Mouse (Mus musculus) midbrain, embryonic 16.5 days (tissue): ENCODE measurements around the gene Lamp1. TPM values are rescaled to one million over a fixed set of nuclear protein-coding genes. Genes with fewer than 3 reads are reported as not detected.

Experiments used
- ATAC-seq: fragments of 200-750 bp; cut with Nextera tagmentation; 2 replicates; pipeline ENCODE4 v1.8.0; 2017; ENCODE audit warnings: moderate TSS enrichment
- H3K27ac ChIP-seq: fragments of 300-500 bp; sonication (generic); 2 replicates; pipeline ENCODE4 v1.5.1; 2014; ENCODE audit warnings: mild to moderate bottlenecking, low read length, mixed read lengths
- H3K27me3 ChIP-seq: fragments of 300-500 bp; sonication (generic); 2 replicates; pipeline ENCODE4 v1.6.1; 2014; ENCODE audit warnings: low read depth, low read length, mixed read lengths; ENCODE audit not compliant: control insufficient read depth, insufficient read depth
- H3K36me3 ChIP-seq: fragments of 300-500 bp; sonication (generic); 2 replicates; pipeline ENCODE4 v1.6.1; 2014; ENCODE audit warnings: mild to moderate bottlenecking, low read length, moderate library complexity, mixed read lengths; ENCODE audit not compliant: control insufficient read depth, insufficient read depth
- H3K4me1 ChIP-seq: fragments of 300-500 bp; sonication (generic); 2 replicates; pipeline ENCODE4 v1.6.1; 2014; ENCODE audit warnings: mild to moderate bottlenecking, low read length, mixed read lengths; ENCODE audit not compliant: control insufficient read depth, insufficient read depth
- H3K4me2 ChIP-seq: fragments of 300-500 bp; sonication (generic); 2 replicates; pipeline ENCODE4 v1.6.1; 2014; ENCODE audit warnings: mild to moderate bottlenecking, low read length, mixed read lengths
- H3K4me3 ChIP-seq: fragments of 300-500 bp; sonication (generic); 2 replicates; pipeline ENCODE4 v1.5.1; 2014; ENCODE audit warnings: low read depth, mild to moderate bottlenecking, low read length, moderate library complexity, mixed read lengths
- H3K9ac ChIP-seq: fragments of 300-500 bp; sonication (generic); 2 replicates; pipeline ENCODE4 v1.6.1; 2014; ENCODE audit warnings: low read depth, low read length, mixed read lengths
- H3K9me3 ChIP-seq: fragments of 300-500 bp; sonication (generic); replicated peaks from 2 replicates; pipeline ENCODE4 v1.6.1; 2014; ENCODE audit warnings: mild to moderate bottlenecking, low read length, mixed read lengths; ENCODE audit not compliant: control insufficient read depth, poor library complexity, severe bottlenecking
- WGBS: fragments of 180-500 bp; shearing (Covaris S2); extraction: QIAGEN DNeasy Blood & Tissue Kit; methylation state at CpG from one replicate; pipeline ENCODE4 v1.1.7; 2014; 5-methylcytosine and 5-hydroxymethylcytosine counted together
- microRNA counts: library from miRNA; unstranded; fragments of <30 nt; microRNA quantifications from one replicate; lab custom pipeline; 2016
- microRNA-seq: library from miRNA; unstranded; fragments of <30 nt; microRNA quantifications from one replicate; pipeline ENCODE4, GENCODE M21; 2017
- polyA plus RNA-seq: library from polyadenylated mRNA; unstranded; fragments of >200 nt; fragmentation: Nextera tagmentation; extraction: Ambion mirVana; gene quantifications from 2 replicates; pipeline ENCODE4 v1.2.1, GENCODE M21; 2015

Lamp1 gene
- polyA plus RNA-seq, 1 experiment from 2014 or later: 294 TPM

DNA sequence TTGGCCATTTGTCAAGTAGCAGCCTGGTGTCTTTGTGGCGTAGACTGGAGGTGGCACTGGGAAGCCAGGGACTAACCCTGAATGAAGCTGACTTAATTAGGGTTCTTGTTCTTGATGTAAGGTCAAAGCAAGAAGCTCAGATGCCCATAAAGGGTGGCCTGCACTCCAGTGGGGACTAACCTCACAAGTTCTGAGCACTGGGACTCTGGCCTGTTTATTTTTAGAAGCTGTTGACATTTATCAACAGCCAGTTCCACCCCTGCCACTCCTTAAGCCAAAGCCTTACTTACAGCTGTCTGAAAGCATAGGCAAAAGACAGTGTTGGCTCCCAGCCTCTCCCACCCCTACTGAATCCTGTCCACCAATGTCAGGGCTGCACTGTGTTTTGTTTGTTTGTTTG is 50.8 kb downstream of the Lamp1 start:
- no peak overlapping the region for H3K27ac ChIP-seq
- WGBS: 43% methylated on average over 1 of the region's 1 CpGs

GRCm38 (mm10) chr8:13213479-13214268 is 54.7 kb downstream of the Lamp1 start:
- WGBS: 26% methylated on average over 10 of the region's 10 CpGs
- Histone ChIP-seq H3K9me3 (no peaks in the 10 kb centered on the region), H3K4me3 (no peak overlapping the region), H3K4me2 (peak overlapping the region; percentile 38), H3K36me3 (no peaks in the 10 kb centered on the region), H3K9ac (no peak overlapping the region), H3K27me3 (no peaks in the 10 kb centered on the region), H3K27ac (no peak overlapping the region), H3K4me1 (peaks cover 4% of the 10 kb centered on the region; the same call in 1 of the 2 replicates)
- peak; percentile 84; the same call in 1 of the 2 replicates for ATAC-seq

More for the DNA sequence above, 50.8 kb downstream of the Lamp1 start:
- Histone ChIP-seq H3K9me3 (no peaks in the 10 kb centered on the region), H3K36me3 (no peaks in the 10 kb centered on the region), H3K27me3 (no peaks in the 10 kb centered on the region), H3K4me1 (peaks cover 4% of the 10 kb centered on the region; the same call in 1 of the 2 replicates), H3K4me3 (no peak overlapping the region), H3K4me2 (no peak overlapping the region), H3K9ac (no peak overlapping the region)
- ATAC-seq: no peak

DNA sequence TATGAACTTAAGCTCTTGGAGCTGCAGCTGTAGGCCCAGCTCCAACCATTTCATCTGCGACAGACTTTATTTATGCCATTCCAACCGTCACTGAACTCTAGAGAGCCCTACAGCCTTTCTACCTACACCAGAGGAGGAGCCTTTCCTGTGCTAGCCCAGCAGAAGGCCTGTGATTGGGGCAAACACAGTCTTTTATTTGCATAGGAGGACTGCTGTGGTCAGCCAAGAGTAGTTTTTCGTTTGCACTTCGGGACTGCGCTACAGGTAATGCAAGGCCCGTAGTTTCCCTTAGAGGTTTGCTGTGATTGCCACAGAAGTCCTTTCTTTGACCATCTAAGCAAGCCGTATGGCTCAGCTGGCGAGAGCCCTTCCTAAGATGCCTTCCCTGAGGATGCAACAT is 57.4 kb downstream of the Lamp1 start:
- no peaks in the 10 kb centered on the region for H3K36me3 ChIP-seq
- H3K27me3 ChIP-seq: no peaks in the 10 kb centered on the region
- H3K27ac ChIP-seq: no peak overlapping the region
- no peak for ATAC-seq
- no peak overlapping the region for H3K4me3 ChIP-seq
- 68% methylated on average over 8 of the region's 8 CpGs for WGBS
- H3K9me3 ChIP-seq: no peaks in the 10 kb centered on the region
- peaks cover 4% of the 10 kb centered on the region; the same call in 1 of the 2 replicates for H3K4me1 ChIP-seq
- no peak overlapping the region for H3K9ac ChIP-seq
- no peak overlapping the region for H3K4me2 ChIP-seq

GRCm38 (mm10) chr8:13217093-13217492 is 58.1 kb downstream of the Lamp1 start:
- no peak for ATAC-seq
- WGBS: 65% methylated on average over 5 of the region's 5 CpGs
- no peaks in the 10 kb centered on the region for H3K27me3 ChIP-seq
- no peak overlapping the region for H3K4me2 ChIP-seq
- peaks cover 4% of the 10 kb centered on the region; the same call in 1 of the 2 replicates for H3K4me1 ChIP-seq
- H3K36me3 ChIP-seq: no peaks in the 10 kb centered on the region
- H3K27ac ChIP-seq: no peak overlapping the region
- no peak overlapping the region for H3K9ac ChIP-seq
- no peaks in the 10 kb centered on the region for H3K9me3 ChIP-seq
- no peak overlapping the region for H3K4me3 ChIP-seq

GRCm38 (mm10) chr8:13217986-13218385 is 59.0 kb downstream of the Lamp1 start:
- ATAC-seq: no peak
- Histone ChIP-seq H3K4me2 (no peak overlapping the region), H3K9me3 (no peaks in the 10 kb centered on the region), H3K27me3 (no peaks in the 10 kb centered on the region), H3K27ac (no peak overlapping the region), H3K4me1 (peaks cover 4% of the 10 kb centered on the region; the same call in 1 of the 2 replicates), H3K36me3 (no peaks in the 10 kb centered on the region), H3K9ac (no peak overlapping the region), H3K4me3 (no peak overlapping the region)

- H3K4me3 ChIP-seq: no peak overlapping the region
- H3K27ac ChIP-seq: no peak overlapping the region
- no peaks in the 10 kb centered on the region for H3K36me3 ChIP-seq
- no peaks in the 10 kb centered on the region for H3K27me3 ChIP-seq
- 88% methylated on average over 4 of the region's 4 CpGs for WGBS
- no peak overlapping the region for H3K9ac ChIP-seq
- no peak for ATAC-seq
- no peaks in the 10 kb centered on the region; the same call in 1 of the 2 replicates for H3K4me1 ChIP-seq
- no peaks in the 10 kb centered on the region for H3K9me3 ChIP-seq
- H3K4me2 ChIP-seq: no peak overlapping the region
Measured at GRCm38 (mm10) chr8:13218441-13218840, 59.5 kb downstream of the Lamp1 start.

DNA sequence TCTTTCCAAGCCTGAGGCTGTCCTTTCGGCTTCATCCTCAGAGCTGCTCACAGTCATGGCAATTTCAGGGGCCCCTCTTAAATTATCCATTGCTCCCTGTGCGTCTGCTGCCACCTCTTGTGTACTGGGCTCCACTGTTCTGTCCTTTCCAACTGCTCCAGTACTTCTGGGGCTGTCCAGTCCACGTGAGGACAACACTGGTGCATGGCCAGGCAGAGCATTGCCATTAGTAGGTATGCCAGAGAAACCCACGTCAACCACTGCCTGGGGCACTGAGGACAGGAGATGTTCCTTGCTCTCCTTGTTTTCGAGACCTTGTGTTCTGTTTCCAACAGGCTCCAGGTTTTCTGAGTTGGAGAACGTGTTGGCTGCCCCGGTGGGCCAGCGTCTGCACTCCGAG is 65.5 kb downstream of the Lamp1 start:
- Histone ChIP-seq H3K27me3 (no peaks in the 10 kb centered on the region), H3K9me3 (no peaks in the 10 kb centered on the region), H3K4me3 (no peak overlapping the region), H3K36me3 (no peaks in the 10 kb centered on the region), H3K4me1 (no peaks in the 10 kb centered on the region), H3K4me2 (no peak overlapping the region), H3K9ac (no peak overlapping the region), H3K27ac (no peak overlapping the region)
- no peak for ATAC-seq
- WGBS: 91% methylated on average over 9 of the region's 9 CpGs

MicroRNA genes within 50 kb of the gene (microRNA counts, 519-probe panel; counts per million panel counts)
- microRNA mmu-miR-1968 (lab: Ali Mortazavi, UCI): 1,966 counts per million, percentile 46 among the panel's probes with 10 or more counts

Small RNA genes within 50 kb of the gene (microRNA-seq; reads per million reads assigned to microRNA genes)
- gene Mir1968: 27.4 reads per million, percentile 41 among the genes with 10 or more reads in this experiment
- not detected for gene Mir7065

Other genes with a start within 250 kb of the Lamp1 start
- gene F7, start 133.1 kb upstream of the Lamp1 start, polyA plus RNA-seq: 0.15 TPM in 1 of 2 replicates, not detected in the other
- gene F10, start 121.9 kb upstream of the Lamp1 start, polyA plus RNA-seq: 0.12 and 0.25 TPM in 2 replicates
- 1.2 and 2.0 TPM in 2 replicates for gene Proz, start 98.2 kb upstream of the Lamp1 start, polyA plus RNA-seq
- 38.6 and 42.3 TPM in 2 replicates for gene Pcid2, start 53.7 kb upstream of the Lamp1 start, polyA plus RNA-seq
- gene Cul4a, start 53.5 kb upstream of the Lamp1 start, polyA plus RNA-seq: 72.9 and 77.1 TPM in 2 replicates
- 16.9 and 19.7 TPM in 2 replicates for gene Grtp1, start 41.5 kb downstream of the Lamp1 start, polyA plus RNA-seq
- 0.29 TPM in 1 of 2 replicates, not detected in the other for gene Adprhl1, start 95.0 kb downstream of the Lamp1 start, polyA plus RNA-seq
- 35.5 and 35.9 TPM in 2 replicates for gene Dcun1d2, start 129.0 kb downstream of the Lamp1 start, polyA plus RNA-seq
- gene Tmco3, start 129.0 kb downstream of the Lamp1 start, polyA plus RNA-seq: 45.1 and 54.1 TPM in 2 replicates
- gene Tfdp1, start 179.6 kb downstream of the Lamp1 start, polyA plus RNA-seq: 87.2 and 96.5 TPM in 2 replicates
- gene Atp4b, start 237.7 kb downstream of the Lamp1 start, polyA plus RNA-seq: not detected in 2 replicates
- not detected in 2 replicates for gene Grk1, start 245.9 kb downstream of the Lamp1 start, polyA plus RNA-seq